Mouse (Mus musculus): ENCODE measurements at regions not wholly inside any gene's neighbourhood (a gene's known extent, or its start where the extent isn't known, plus 50 kb on each side); places are given as distances from the start of the nearest gene placed in this dataset.

DNA sequence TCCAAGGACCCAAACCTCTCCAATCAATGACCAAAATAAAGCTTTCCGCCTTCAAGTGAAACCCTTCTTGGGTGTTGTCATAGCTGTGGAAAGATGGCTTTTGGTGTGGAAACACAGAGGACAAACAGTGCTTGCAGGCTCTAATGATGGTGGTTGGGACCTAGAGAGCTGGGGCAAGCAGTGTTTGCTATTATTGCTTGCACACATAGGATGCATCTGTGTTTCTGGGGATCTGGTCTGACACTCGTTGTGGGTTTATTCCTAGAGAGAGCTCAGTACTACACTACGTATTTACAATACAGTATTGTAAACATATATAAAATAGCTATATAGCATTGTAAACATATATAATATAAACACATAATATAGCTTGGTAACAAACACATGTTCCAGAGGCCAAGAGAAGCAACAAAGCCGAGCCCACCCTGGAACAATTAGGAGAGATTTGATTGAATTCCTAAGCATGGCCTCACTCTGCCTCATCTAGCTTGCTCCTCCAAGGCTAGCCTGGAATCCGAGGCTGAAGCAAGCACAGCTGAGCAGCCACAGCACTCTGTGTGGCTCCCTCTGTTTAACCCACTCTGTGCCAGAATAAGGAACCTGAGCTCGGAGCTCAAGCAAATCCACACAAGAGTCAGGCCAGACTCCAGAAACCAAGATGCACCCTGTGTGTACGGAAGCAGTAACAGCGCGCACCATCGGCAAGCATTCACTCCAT is 200.7 kb upstream of the Lrig3 start:
- no peak overlapping the region for H3K4me3 ChIP-seq (ENCODE audit: control insufficient read depth in 1 of 2, insufficient read depth in 1 of 2, low read depth in 2 of 2, low read length in 2 of 2)
- H3K27ac ChIP-seq (ENCODE audit: control insufficient read depth, low read depth, low read length) = no peak overlapping the region
- DNase-seq (ENCODE audit: low read depth, low spot score) = no peak
- H3K79me2 ChIP-seq (ENCODE audit: control insufficient read depth, insufficient read depth, low read length, poor library complexity) = no peaks in the 10 kb centered on the region
- H3K27me3 ChIP-seq (ENCODE audit: control insufficient read depth in 1 of 2, insufficient read depth in 2 of 2, low read length in 2 of 2) = no peaks in the 10 kb centered on the region
- H3K9ac ChIP-seq (ENCODE audit: control insufficient read depth, low read depth, low read length, poor library complexity, severe bottlenecking) = no peak overlapping the region
- TF ChIP-seq CTCF (IDR thresholded peaks at IDR 0.05 in 2 of 3, conservative IDR thresholded peaks at IDR 0.05 in 1 of 3; ENCODE audit: control insufficient read depth in 1 of 3, insufficient read depth in 1 of 3, low read depth in 2 of 3, low read length in 3 of 3, poor library complexity in 1 of 3, severe bottlenecking in 1 of 3) (no peak), MYB (IDR thresholded peaks at IDR 0.05; ENCODE audit: low read depth, low read length) (no peak), EP300 (IDR thresholded peaks at IDR 0.05; ENCODE audit: low read depth in 1 of 2, low read length in 2 of 2) (no peak)
- H3K4me1 ChIP-seq (ENCODE audit: control insufficient read depth in 1 of 2, insufficient read depth in 2 of 2, low read length in 2 of 2) = no peaks in the 10 kb centered on the region
- H3K9me3 ChIP-seq (replicated peaks; ENCODE audit: insufficient read depth, low read length) = no peaks in the 10 kb centered on the region
- H3K36me3 ChIP-seq (ENCODE audit: control insufficient read depth in 1 of 2, insufficient read depth in 2 of 2, low read length in 2 of 2) = no peaks in the 10 kb centered on the region

DNA sequence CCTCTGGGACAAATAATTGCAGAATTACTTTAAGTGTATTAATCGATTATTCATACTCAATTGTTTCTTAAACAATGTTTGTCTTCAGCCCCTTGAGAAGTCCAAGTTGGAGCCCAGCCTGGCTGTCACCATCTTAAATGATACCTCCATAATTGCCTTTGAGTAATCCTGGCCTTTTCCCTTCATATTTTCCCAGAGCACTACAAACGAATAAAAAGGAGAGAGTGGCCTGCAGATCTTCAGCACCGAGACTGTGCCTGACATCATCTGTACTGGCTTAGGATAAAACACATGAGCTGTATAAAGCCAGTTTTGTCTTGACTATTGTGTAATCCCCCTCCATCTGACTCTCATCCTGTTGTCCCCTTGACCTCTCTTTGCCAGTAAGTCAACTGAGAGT is 197.7 kb upstream of the Lrig3 start:
- no peaks in the 10 kb centered on the region for H3K4me1 ChIP-seq (ENCODE audit: control insufficient read depth in 1 of 2, insufficient read depth in 2 of 2, low read length in 2 of 2)
- no peaks in the 10 kb centered on the region for H3K79me2 ChIP-seq (ENCODE audit: control insufficient read depth, insufficient read depth, low read length, poor library complexity)
- no peak overlapping the region for H3K27ac ChIP-seq (ENCODE audit: control insufficient read depth, low read depth, low read length)
- H3K4me3 ChIP-seq (ENCODE audit: control insufficient read depth in 1 of 2, insufficient read depth in 1 of 2, low read depth in 2 of 2, low read length in 2 of 2) = no peak overlapping the region
- no peaks in the 10 kb centered on the region for H3K9me3 ChIP-seq (replicated peaks; ENCODE audit: insufficient read depth, low read length)
- no peak for DNase-seq (ENCODE audit: low read depth, low spot score)
- H3K27me3 ChIP-seq (ENCODE audit: control insufficient read depth in 1 of 2, insufficient read depth in 2 of 2, low read length in 2 of 2) = no peaks in the 10 kb centered on the region
- H3K9ac ChIP-seq (ENCODE audit: control insufficient read depth, low read depth, low read length, poor library complexity, severe bottlenecking) = no peak overlapping the region
- no peaks in the 10 kb centered on the region for H3K36me3 ChIP-seq (ENCODE audit: control insufficient read depth in 1 of 2, insufficient read depth in 2 of 2, low read length in 2 of 2)
- TF ChIP-seq NELFE (IDR thresholded peaks at IDR 0.05; ENCODE audit: low read depth, low read length) (no peak), ETS1 (IDR thresholded peaks at IDR 0.05; ENCODE audit: low read depth, low read length) (no peak), POLR2A (IDR thresholded peaks at IDR 0.05; ENCODE audit: control insufficient read depth in 1 of 2, insufficient read depth in 1 of 2, low read depth in 1 of 2, low read length in 2 of 2, poor library complexity in 1 of 2) (no peak), UBTF (IDR thresholded peaks at IDR 0.05; ENCODE audit: borderline replicate concordance, insufficient read depth, low read depth, low read length) (no peak), ZMIZ1 (IDR thresholded peaks at IDR 0.05; ENCODE audit: low read depth, low read length) (no peak), TBP (IDR thresholded peaks at IDR 0.05; ENCODE audit: low read depth, low read length) (no peak), POLR2AphosphoS2 (IDR thresholded peaks at IDR 0.05; ENCODE audit: low read length) (no peak), MAZ (IDR thresholded peaks at IDR 0.05; ENCODE audit: low read depth, low read length) (no peak), NRF1 (IDR thresholded peaks at IDR 0.05; ENCODE audit: insufficient read depth, low read depth, low read length, poor library complexity, severe bottlenecking) (no peak), RCOR1 (IDR thresholded peaks at IDR 0.05; ENCODE audit: low read depth, low read length) (no peak), SMC3 (IDR thresholded peaks at IDR 0.05; ENCODE audit: low read depth, low read length) (no peak), E2F4 (IDR thresholded peaks at IDR 0.05; ENCODE audit: borderline replicate concordance, low read depth, low read length) (no peak), HCFC1 (IDR thresholded peaks at IDR 0.05; ENCODE audit: low read depth, low read length) (no peak), TCF12 (IDR thresholded peaks at IDR 0.05; ENCODE audit: low read depth, low read length) (no peak), RAD21 (IDR thresholded peaks at IDR 0.05; ENCODE audit: low read depth, low read length) (no peak), USF1 (IDR thresholded peaks at IDR 0.05; ENCODE audit: low read depth, low read length) (no peak), SIN3A (IDR thresholded peaks at IDR 0.05; ENCODE audit: low read length) (no peak), JUND (IDR thresholded peaks at IDR 0.05; ENCODE audit: low read depth, low read length) (no peak)
